Mouse (Mus musculus): ENCODE results near the gene Sema6d.
A peak's percentile ranks its signal among the peaks of the same experiment; 100 is the strongest.

Sema6d gene

GRCm38 (mm10) chr2:124176265-124176664 is 86.5 kb downstream of the Sema6d start:
- DNase-seq: no peak

DNA sequence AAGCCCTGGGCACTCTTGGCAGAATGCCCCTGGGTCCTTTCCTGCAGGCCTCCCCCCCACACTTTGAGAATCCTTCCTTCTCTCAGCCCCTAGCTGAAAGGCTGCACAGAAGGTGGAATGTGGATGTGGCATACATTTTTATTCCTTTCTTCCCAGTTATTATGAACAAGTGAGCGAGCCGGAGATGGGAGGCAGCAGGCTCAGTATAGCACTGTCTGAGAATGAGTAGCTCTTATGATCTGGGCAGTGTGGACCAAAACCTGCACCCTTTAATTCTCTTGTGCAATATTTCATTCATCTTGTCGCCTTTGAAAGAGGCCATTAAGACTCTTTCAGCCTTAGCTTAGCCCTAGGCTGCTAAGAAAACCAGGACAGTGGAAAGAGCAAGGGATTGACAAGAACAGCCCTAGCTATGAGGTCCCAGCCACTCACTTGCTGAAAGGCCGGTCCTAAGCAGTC is 87.0 kb downstream of the Sema6d start:
- DNase-seq: peak; percentile 14

DNA sequence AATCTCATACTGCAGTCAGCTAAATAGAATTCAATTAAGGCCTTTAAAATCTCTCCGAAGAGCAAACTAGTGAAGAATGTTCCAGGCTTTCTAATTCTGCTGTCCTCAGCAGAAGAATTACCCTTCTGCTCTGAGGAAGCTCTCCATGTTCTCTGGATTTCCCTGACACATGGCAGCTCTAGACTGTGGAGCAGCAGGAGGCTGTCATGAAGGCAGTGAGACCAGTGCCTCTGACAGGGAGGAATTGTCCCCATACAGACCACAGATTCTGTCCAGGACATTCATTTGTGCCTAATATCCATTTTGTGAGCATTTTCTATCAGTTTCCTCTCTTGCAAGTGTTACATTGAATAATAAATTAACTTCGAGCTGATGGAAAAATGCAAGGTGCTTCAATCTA is 99.5 kb downstream of the Sema6d start:
- DNase-seq: no peak

DNA sequence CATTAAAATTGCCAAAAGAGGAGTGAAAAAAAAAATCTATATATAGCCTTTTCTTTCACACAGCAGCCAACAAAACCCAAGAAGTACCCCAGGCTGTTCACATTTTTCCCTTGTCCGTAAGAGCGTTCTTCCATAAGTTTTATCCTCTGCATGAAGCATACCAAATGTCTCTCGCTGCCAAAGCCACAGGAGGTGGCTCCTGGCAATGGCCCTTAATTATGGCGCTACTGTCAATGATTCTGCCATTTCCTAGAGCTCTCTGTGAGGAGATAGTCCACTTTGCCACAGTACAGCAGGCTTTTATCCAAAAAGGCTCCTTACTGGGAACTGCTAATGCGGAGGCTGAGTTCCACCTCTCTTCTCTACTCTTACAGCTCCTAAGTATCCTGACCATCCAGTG is 104.3 kb downstream of the Sema6d start:
- DNase-seq: no peak

GRCm38 (mm10) chr2:124201493-124201892 is 111.7 kb downstream of the Sema6d start:
- no peak for DNase-seq

- peak; percentile 5 for DNase-seq
Observed at GRCm38 (mm10) chr2:124202475-124202990, 112.8 kb downstream of the Sema6d start.

- DNase-seq: no peak
Observed at GRCm38 (mm10) chr2:124205811-124206210, 116.0 kb downstream of the Sema6d start.

DNA sequence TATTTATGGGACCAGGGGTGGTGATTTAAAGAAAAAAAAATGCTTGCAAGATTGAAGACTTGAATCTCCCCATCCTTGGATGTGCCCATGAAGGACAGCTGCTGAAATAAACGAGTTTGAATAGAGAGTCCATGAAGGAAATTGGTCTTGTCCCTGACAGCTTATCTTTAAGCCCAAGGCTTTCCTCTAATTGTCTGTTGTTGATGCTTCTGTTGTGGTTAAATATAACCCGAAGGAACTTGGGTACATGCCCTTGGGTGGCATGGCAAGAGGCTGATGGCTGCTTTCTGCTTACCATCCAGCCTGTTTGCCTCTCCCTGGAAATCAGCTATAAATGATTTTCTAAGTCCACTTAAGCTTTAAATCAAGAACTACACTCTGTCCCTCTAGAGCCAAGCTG is 118.5 kb downstream of the Sema6d start:
- no peak for DNase-seq

GRCm38 (mm10) chr2:124223559-124223958 is 133.8 kb downstream of the Sema6d start:
- DNase-seq: no peak

DNA sequence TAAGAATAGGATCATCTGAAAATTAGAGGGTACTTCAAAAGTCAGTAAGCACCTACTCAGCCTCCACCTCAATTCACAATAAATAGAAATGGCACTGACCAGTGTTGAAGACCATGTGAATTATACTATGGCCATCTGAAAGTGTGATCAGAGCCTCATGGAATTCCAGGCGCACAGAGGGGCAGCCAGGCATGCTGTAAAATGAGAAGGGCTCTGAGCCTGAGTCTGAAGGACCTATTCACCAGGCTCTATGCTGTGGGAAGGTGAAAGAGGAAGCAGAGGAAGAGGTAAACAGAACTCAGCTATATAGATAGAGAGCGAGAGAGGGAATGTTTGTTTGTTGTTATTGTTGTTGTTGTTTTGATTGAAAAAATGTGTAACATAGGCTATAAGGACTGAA is 134.6 kb downstream of the Sema6d start:
- DNase-seq: peak; percentile 11

GRCm38 (mm10) chr2:124234636-124235221 is 145.0 kb downstream of the Sema6d start:
- DNase-seq: no peak

DNA sequence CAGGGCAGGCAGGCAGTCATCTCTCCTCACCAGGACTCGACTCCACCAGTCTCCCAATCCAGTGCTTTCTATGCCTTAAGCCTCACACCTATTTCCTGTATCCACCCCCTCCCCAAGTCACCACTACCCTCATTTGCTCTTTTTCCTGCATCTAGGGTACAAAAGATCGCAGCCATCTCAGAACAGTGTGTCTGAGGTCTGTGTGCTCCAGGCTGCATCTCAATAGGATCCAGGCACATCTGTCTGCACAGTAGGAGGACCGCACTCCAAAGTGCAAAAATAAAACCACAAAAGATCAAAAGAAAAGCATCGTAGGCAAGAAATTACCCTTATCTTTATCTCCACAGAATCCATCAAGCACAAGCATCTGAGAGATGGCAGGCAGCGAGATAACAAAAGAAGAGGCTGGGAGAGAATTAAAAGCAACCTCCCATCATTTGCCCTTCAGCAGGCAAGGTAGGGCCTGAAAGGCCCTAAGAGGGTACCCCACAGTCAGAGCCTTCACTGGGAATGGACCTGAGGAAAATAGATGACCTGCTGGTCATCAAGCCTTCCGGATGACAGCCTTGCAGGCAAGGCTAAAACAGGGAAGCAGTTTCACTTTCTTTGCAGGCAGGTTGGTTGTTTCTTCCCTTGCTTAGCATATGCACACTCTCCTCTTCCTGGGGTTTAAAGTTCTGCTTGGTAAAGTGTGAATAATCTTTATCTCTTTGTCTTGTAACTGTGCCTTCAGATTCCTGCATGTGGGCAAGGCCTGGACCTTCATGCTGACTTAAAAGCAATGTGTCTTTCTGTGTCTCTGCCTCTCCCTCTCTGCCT is 145.7 kb downstream of the Sema6d start:
- DNase-seq: peak; percentile 2

- DNase-seq: no peak
Observed at GRCm38 (mm10) chr2:124236831-124237230, 147.1 kb downstream of the Sema6d start.

- DNase-seq: no peak
Observed at GRCm38 (mm10) chr2:124243608-124244007, 153.8 kb downstream of the Sema6d start.

GRCm38 (mm10) chr2:124244543-124245245 is 154.9 kb downstream of the Sema6d start:
- no peak for DNase-seq

DNA sequence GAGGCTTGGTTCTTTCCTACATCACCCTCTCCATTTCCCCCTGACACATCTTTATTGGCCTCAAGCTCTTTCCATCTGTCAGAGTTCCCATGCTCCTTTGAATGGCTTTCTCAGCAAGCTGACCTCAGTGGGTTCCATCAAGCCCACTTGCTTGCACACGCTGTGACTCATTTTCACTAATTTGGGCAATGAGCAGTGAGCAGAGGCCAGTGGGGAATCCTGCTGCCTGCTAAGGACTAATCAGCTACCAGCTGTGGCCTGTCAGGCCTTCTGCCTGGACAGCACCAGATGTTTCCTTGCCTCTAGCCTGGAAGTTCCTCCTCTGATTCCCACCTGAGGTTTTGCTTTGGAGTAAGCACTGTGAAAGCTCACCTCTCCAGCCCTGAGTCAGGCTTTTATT is 168.3 kb downstream of the Sema6d start:
- peak; percentile 11 for DNase-seq

DNA sequence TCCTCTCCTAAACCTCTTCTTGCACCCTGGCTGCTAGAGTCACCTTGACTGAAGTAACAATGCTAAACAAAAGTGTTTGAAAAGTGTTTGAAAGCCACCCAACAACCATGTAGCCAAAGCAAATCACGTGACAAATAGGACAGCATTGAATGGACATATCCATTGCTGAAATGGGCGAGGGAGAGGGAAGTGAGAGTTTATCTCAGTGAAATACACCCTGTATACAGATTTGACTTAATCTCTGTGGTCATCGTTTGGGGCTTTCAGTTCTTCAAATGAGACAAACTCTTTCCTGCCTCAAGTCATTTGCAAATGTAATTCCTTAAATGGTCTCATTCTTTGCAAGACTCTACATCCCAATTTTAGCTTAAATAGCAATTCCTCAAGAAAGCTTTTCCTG is 174.5 kb downstream of the Sema6d start:
- DNase-seq: no peak

- DNase-seq: no peak
Observed at GRCm38 (mm10) chr2:124271156-124271555, 181.4 kb downstream of the Sema6d start.

DNA sequence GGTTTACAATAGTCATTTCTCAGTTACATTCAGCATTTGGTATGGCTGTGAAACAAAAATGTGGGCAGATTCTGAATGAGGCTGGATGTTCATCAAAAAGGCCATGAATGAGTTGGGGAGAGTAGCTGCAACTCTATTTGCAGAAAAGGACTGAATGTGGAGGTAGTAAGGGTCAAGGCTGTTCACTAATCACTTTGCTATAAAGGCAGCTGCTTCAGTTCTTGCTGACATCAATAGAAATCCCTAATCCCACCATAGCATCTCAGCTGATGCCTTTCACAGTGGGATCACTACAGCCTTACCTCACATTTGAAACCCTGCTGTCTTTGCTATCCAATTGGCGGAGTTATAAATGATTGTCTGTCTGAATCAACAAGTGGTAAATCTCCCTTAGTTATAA is 187.7 kb downstream of the Sema6d start:
- no peak for DNase-seq

DNA sequence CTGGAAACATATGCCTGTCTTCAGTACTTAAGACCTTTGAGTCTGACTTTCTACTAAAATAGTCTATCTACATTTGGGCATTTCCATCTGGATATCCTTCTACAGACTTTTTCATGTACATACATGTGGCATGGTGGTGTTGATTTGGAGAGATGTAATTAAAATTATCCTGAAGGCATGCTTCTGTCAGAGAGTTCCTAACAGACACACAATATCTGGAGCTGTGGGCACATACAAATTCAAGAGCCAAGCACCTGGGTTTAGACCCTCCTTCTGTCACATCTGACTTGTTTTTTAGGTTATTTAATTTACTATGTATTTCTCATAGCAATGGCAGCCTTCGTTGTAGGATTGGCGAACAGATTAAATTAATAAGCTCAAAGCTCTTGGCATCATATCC is 195.3 kb downstream of the Sema6d start:
- DNase-seq: no peak

DNA sequence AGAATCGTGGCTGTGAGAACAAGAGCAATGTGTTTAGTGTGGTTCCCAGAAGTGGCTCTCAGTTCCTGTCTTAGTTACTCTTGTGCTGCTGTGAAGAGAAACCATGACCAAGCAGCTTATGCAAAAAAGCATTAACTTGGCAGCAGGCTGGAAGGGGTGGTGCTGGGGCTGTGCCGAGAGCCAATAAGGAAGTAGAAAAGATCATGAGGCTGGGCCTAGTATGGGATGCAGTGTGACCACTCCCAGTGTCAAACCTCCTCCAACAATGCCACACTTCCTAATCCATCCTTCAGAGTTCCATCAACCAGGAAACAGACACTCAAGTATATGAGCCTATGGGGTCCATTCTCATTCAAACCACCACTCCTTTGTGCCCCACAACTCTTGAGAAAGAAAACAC is 199.6 kb downstream of the Sema6d start:
- no peak for DNase-seq

GRCm38 (mm10) chr2:124291145-124291544 is 201.4 kb downstream of the Sema6d start:
- DNase-seq: no peak

GRCm38 (mm10) chr2:124293601-124294000 is 203.8 kb downstream of the Sema6d start:
- DNase-seq: no peak

GRCm38 (mm10) chr2:124298351-124298750 is 208.6 kb downstream of the Sema6d start:
- DNase-seq: no peak

Measured in embryo, embryonic 11 days (tissue).